Mouse (Mus musculus): ENCODE measurements at regions not wholly inside any gene's neighbourhood (a gene's known extent, or its start where the extent isn't known, plus 50 kb on each side); places are given as distances from the start of the nearest gene placed in this dataset.

- TF ChIP-seq POLR2A (IDR thresholded peaks at IDR 0.05; ENCODE audit: low read depth, low read length) (no peak), CTCF (conservative IDR thresholded peaks at IDR 0.05 in 1 of 2, IDR thresholded peaks at IDR 0.05 in 1 of 2; ENCODE audit: low read depth in 2 of 2, low read length in 2 of 2) (no peak), RCOR1 (conservative IDR thresholded peaks at IDR 0.05; ENCODE audit: low read depth, low read length) (no peak), MAX (IDR thresholded peaks at IDR 0.05; ENCODE audit: low read length) (no peak), TBP (conservative IDR thresholded peaks at IDR 0.05; ENCODE audit: low read depth, low read length) (no peak), NRF1 (IDR thresholded peaks at IDR 0.05; ENCODE audit: low read depth, low read length) (no peak), ZKSCAN1 (IDR thresholded peaks at IDR 0.05; ENCODE audit: borderline replicate concordance, low read depth, low read length) (no peak), JUN (IDR thresholded peaks at IDR 0.05; ENCODE audit: insufficient read depth, low read depth, low read length) (no peak), USF2 (conservative IDR thresholded peaks at IDR 0.05; ENCODE audit: low read depth, low read length) (no peak), MYC (IDR thresholded peaks at IDR 0.05; ENCODE audit: low read depth, low read length) (no peak)
Measured at GRCm38 (mm10) chrX:12900256-12900655, 138.4 kb upstream of the Med14 start.
